11 mouse cellular contexts compared by ENCODE assay signal in genomic region chr12:70812176-70812575, GRCm38 (mm10). TPM values are rescaled to one million over a fixed set of nuclear protein-coding genes. Genes with fewer than 3 reads are reported as not detected.
DNase-seq lines count a peak whose midpoint lies in the region; ATAC-seq and TF ChIP-seq lines count a peak whose summit lies in the region.
"Had no signal": no experiment of that assay in that cellular context is flagged by ENCODE, and none has a peak within 500 bp of the region (broad histone marks: within the 10 kb centered on the region; RNA-seq: fewer than 3 reads in every experiment).

No protein-coding gene starts in this region.

- H3K36me3 ChIP-seq in heart, postnatal 0 days (replicated peaks; ENCODE audit: control insufficient read depth, insufficient read depth, low read length): no peaks in the 10 kb centered on the region
- no peaks in the 10 kb centered on the region for H3K36me3 ChIP-seq in lung, postnatal 0 days (ENCODE audit: insufficient read depth, low read length)
- H3K36me3 ChIP-seq in midbrain, embryonic 13.5 days: no peaks in the 10 kb centered on the region
- H3K36me3 ChIP-seq: neural tube, embryonic 15.5 days had no signal

- H3K4me2 ChIP-seq in heart, postnatal 0 days (ENCODE audit: low read depth, low read length): no peak overlapping the region
- no peak overlapping the region for H3K4me2 ChIP-seq in lung, postnatal 0 days (replicated peaks; ENCODE audit: low read depth, low read length)
- H3K4me2 ChIP-seq in midbrain, embryonic 13.5 days (replicated peaks): no peak overlapping the region
- H3K4me2 ChIP-seq: neural tube, embryonic 15.5 days had no signal

- TF ChIP-seq CTCF in cerebellum, adult 2 months (IDR thresholded peaks at IDR 0.05; ENCODE audit: borderline replicate concordance, insufficient read depth, low read depth, low read length): peak; percentile 52; the same call in 1 of the 2 replicates
- peak; percentile 46 for TF ChIP-seq CTCF in heart, postnatal 0 days (IDR thresholded peaks at IDR 0.05; ENCODE audit: low read depth)
- peak; percentile 44 for TF ChIP-seq CTCF in lung, postnatal 0 days (IDR thresholded peaks at IDR 0.05)

- no peak overlapping the region for H3K9ac ChIP-seq in heart, postnatal 0 days (replicated peaks; ENCODE audit: low read depth, low read length)
- no peak overlapping the region for H3K9ac ChIP-seq in lung, postnatal 0 days (replicated peaks; ENCODE audit: low read depth)
- no peak overlapping the region for H3K9ac ChIP-seq in midbrain, embryonic 13.5 days (replicated peaks)
- H3K9ac ChIP-seq: neural tube, embryonic 15.5 days had no signal

- peak; percentile 56 to 67 for DNase-seq in gastrocnemius, adult 8-10 months (ENCODE audit: low spot score in 2 of 2)
- DNase-seq in gastrocnemius, postnatal 10 days: no peak
- DNase-seq in cerebellum, adult 2 months: peak; percentile 76 to 91
- DNase-seq in heart, postnatal 0 days (ENCODE audit: low spot score): peak; percentile 96
- peak; percentile 92 for DNase-seq in lung, postnatal 0 days (ENCODE audit: low spot score)
- no peak for DNase-seq in ovary, adult 18-20 months (ENCODE audit: low spot score)
- no peak for DNase-seq in urinary bladder, postnatal 4 days (ENCODE audit: low spot score in 2 of 2)
- DNase-seq: embryo, embryonic 11 days had no signal

- H3K27ac ChIP-seq in cerebellum, adult 2 months (ENCODE audit: insufficient read depth, low read length): no peak overlapping the region
- peak overlapping the region; percentile 78 for H3K27ac ChIP-seq in heart, postnatal 0 days (ENCODE audit: low read depth)
- no peak overlapping the region for H3K27ac ChIP-seq in lung, postnatal 0 days (ENCODE audit: low read length)
- H3K27ac ChIP-seq in midbrain, embryonic 13.5 days: no peak overlapping the region
- H3K27ac ChIP-seq: neural tube, embryonic 15.5 days had no signal

- H3K27me3 ChIP-seq in cerebellum, adult 2 months (ENCODE audit: control insufficient read depth, insufficient read depth, low read length): no peaks in the 10 kb centered on the region
- H3K27me3 ChIP-seq in heart, postnatal 0 days (ENCODE audit: control insufficient read depth, insufficient read depth, low read length): no peaks in the 10 kb centered on the region
- no peaks in the 10 kb centered on the region for H3K27me3 ChIP-seq in lung, postnatal 0 days (replicated peaks; ENCODE audit: insufficient read depth, low read length)
- H3K27me3 ChIP-seq in midbrain, embryonic 13.5 days: no peaks in the 10 kb centered on the region
- H3K27me3 ChIP-seq: neural tube, embryonic 15.5 days had no signal

- 11% methylated on average over 6 of the region's 6 CpGs for WGBS in cerebellum, adult 2 months
- 14% methylated on average over 6 of the region's 6 CpGs for WGBS in heart, postnatal 0 days
- 42% methylated on average over 6 of the region's 6 CpGs for WGBS in lung, postnatal 0 days
- 85% methylated on average over 6 of the region's 6 CpGs for WGBS in midbrain, embryonic 13.5 days

- no peak overlapping the region for H3K4me3 ChIP-seq in cerebellum, adult 2 months (replicated peaks; ENCODE audit: insufficient read depth, low read depth, low read length)
- no peak overlapping the region for H3K4me3 ChIP-seq in heart, postnatal 0 days (ENCODE audit: low read depth, low read length)
- H3K4me3 ChIP-seq in lung, postnatal 0 days (ENCODE audit: low read depth, low read length): no peak overlapping the region
- H3K4me3 ChIP-seq in midbrain, embryonic 13.5 days (replicated peaks): no peak overlapping the region
- H3K4me3 ChIP-seq: megakaryocyte, embryonic 14.5 days; neural tube, embryonic 15.5 days had no signal

- peak; percentile 96 for TF ChIP-seq EP300 in heart, postnatal 0 days (IDR thresholded peaks at IDR 0.05; ENCODE audit: low read depth)
- peak; percentile 94 for TF ChIP-seq EP300 in lung, postnatal 0 days (IDR thresholded peaks at IDR 0.05)

- H3K9me3 ChIP-seq in heart, postnatal 0 days (replicated peaks; ENCODE audit: control insufficient read depth, low read length): no peaks in the 10 kb centered on the region
- H3K9me3 ChIP-seq in lung, postnatal 0 days (ENCODE audit: low read length): no peaks in the 10 kb centered on the region
- H3K9me3 ChIP-seq in midbrain, embryonic 13.5 days: no peaks in the 10 kb centered on the region
- H3K9me3 ChIP-seq: megakaryocyte, embryonic 14.5 days; neural tube, embryonic 15.5 days had no signal

- peaks cover 4% of the 10 kb centered on the region; the same call in 1 of the 2 replicates for H3K4me1 ChIP-seq in cerebellum, adult 2 months (ENCODE audit: control insufficient read depth, insufficient read depth, low read length)
- H3K4me1 ChIP-seq in heart, postnatal 0 days (ENCODE audit: control insufficient read depth, insufficient read depth): peaks cover 12% of the 10 kb centered on the region
- no peaks in the 10 kb centered on the region; the same call in 1 of the 2 replicates for H3K4me1 ChIP-seq in lung, postnatal 0 days (ENCODE audit: insufficient read depth, low read depth, low read length)
- H3K4me1 ChIP-seq in midbrain, embryonic 13.5 days (replicated peaks): no peaks in the 10 kb centered on the region
- H3K4me1 ChIP-seq: neural tube, embryonic 15.5 days had no signal

- no peak for TF ChIP-seq POLR2A in cerebellum, adult 2 months (IDR thresholded peaks at IDR 0.05; ENCODE audit: borderline replicate concordance, insufficient read depth, low read length)

- ATAC-seq in heart, postnatal 0 days (ENCODE audit: insufficient read depth, low read depth): peak; percentile 96
- ATAC-seq in lung, postnatal 0 days: peak; percentile 88
- no peak for ATAC-seq in midbrain, embryonic 13.5 days

RNA-seq across cellular contexts. Expression of gene Frmd6, which starts 13.1 kb away (rescaled TPM):
- 10 to 100 TPM in 2 of 4 experiments, 1 to 10 TPM in 2; 8.7 to 13.6 (median 11.3) TPM for total RNA-seq in gastrocnemius, adult 8-10 months (2022)
- 10 to 100 TPM; 27.4 to 34.5 TPM for total RNA-seq in gastrocnemius, postnatal 10 days (2021)
- polyA plus RNA-seq in cerebellum, adult 2 months (2012; rRNA removed): 11.2 and 14.2 TPM in 2 replicates
- 22.6 and 29.2 TPM in 2 replicates for total RNA-seq in heart, postnatal 0 days (2014; rRNA removed; ENCODE audit: low replicate concordance)
- 17.4 and 17.9 TPM in 2 replicates for polyA plus RNA-seq in heart, postnatal 0 days (2015; fragmentation: Nextera tagmentation; extraction: Ambion mirVana)
- polyA plus RNA-seq in lung, postnatal 0 days (2015; fragmentation: Nextera tagmentation; extraction: Ambion mirVana): 25.5 and 27.9 TPM in 2 replicates
- polyA plus RNA-seq in midbrain, embryonic 13.5 days (2015; fragmentation: Nextera tagmentation; extraction: Ambion mirVana): 7.4 and 7.7 TPM in 2 replicates

Comparison
In these comparisons a context has a peak if more than half of its experiments do, and no peak if none do; other contexts are left out.
1. DNase-seq: peak in gastrocnemius, adult 8-10 months (2 of 2), cerebellum, adult 2 months (2 of 2), heart, postnatal 0 days (single experiment) and lung, postnatal 0 days (single experiment); none in gastrocnemius, postnatal 10 days (single experiment), ovary, adult 18-20 months (single experiment) and urinary bladder, postnatal 4 days (0 of 2).
2. Peak in every context shown above with its lines, with median percentiles within 50 percentile points of each other: CTCF ChIP-seq.